Mouse (Mus musculus) ovary, postnatal 10 days (tissue): Measurements from ENCODE around the gene Mrps12.
"Not testable (repeated sequence)": the region's sequence is repeated elsewhere in the genome, so short reads cannot be mapped to it uniquely, and the experiment has no call there.

Experiments
- DNase-seq: peaks from one replicate; pipeline ENCODE4 v3.0.0; 2022; ENCODE audit warnings: low spot score

The Mrps12 gene

DNA sequence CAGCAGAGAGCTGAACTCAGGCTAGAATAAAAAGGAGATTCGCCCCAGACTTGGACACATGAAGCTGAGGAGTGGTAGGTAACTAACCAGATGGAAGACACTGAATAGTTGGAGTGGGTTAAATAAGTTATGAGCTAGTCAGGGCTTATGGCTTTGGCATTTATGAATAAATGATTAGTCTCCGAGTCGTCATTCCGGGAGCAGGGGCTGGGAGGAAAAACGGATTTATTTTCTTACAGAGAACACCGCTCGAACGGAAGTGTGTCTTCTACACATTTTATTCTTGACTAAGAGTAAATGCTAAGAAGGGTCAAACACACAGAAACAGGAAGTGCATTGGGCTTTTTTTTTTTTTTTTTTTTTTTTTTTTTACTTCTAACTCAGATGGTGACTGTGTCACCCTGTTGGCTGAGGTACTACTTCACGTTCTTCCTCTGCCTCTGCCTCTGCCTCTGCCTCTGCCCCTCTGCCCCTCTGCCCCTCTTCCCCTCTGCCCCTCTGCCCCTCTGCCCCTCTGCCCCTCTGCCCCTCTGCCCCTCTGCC lies 38.9 kb downstream of the Mrps12 start:
- DNase-seq = no peak

- not testable (repeated sequence) for DNase-seq
Measured at GRCm38 (mm10) chr7:28701306-28701705, 40.3 kb downstream of the Mrps12 start.

- DNase-seq = no peak
Measured at GRCm38 (mm10) chr7:28700269-28700668, 41.4 kb downstream of the Mrps12 start.

GRCm38 (mm10) chr7:28697277-28697676 lies 44.3 kb downstream of the Mrps12 start:
- DNase-seq = no peak

DNA sequence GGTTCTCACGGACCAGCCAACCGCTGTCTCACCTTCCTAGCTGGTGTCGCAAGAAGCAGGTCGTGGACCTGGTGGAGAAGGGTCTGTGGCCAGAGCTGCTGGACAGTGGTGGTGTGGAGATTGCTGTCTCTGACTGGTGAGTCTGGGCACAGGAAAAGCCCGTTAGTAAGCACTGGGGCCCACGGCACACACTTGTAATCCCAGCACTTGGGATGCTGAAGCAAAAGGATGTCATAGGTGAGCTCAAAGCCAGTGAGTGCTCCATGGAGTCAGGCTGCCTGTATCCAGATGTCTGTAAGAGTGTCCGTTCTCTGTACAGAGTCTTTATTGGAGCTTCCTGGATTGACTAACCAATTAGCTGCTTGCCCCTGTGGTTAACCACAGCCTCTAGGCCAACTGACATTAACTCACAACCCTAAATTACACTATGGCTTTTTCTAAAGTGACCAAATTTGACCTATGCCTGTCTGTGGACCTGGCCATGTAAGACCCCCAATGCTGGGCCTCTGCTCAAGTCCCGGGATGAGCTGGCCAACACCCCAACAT lies 46.6 kb downstream of the Mrps12 start:
- DNase-seq = no peak

DNA sequence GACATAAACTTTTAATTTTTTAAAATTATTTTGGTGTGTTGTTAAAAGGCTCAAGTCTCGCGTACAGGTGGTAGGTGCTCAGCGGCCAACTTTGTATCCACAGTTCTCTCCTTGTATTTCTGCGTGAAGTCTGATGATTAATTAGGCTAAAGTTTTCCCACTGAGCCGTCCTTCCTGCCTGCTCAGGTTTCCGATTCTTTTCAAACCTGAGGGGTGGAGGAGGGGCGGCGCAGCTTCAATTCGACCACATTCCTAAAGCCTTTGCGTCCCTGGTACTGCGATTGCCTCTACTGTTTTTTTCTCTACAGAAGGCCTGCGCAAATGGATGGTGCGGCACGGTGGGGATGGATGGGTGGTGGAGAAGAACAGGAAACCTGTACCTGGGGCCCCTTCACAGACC lies 47.2 kb downstream of the Mrps12 start:
- DNase-seq = no peak

GRCm38 (mm10) chr7:28693321-28693966 lies 48.2 kb downstream of the Mrps12 start:
- peak; percentile 31 for DNase-seq

GRCm38 (mm10) chr7:28692545-28693320 lies 48.9 kb downstream of the Mrps12 start, which contains the start of gene Fbxo27:
Fbxo27 (plus strand) TSS chr7:28692849.
- peak; percentile 15 for DNase-seq

DNA sequence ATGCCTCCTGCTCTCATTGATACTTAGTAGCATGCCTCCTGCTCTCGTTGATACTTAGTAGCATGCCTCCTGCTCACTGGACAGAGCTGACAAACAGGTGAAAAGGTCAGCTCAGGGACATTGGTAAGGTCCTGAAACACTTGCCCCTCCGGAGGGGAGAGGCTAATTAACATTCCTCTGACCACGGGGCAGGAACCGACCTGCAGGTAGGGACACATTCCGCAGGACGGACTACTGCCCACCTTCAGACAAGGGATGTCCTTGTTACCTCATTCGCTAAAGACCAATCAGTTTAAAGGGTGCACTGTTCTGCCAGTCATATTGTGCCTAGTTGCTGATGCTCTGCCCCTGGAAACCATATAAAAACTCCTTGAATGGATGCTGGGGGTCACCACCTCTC lies 50.5 kb downstream of the Mrps12 start:
- DNase-seq = no peak
